Mouse (Mus musculus): Measurements from ENCODE around the gene Serpina3a. TPM values are rescaled to one million over a fixed set of nuclear protein-coding genes. Genes with fewer than 3 reads are reported as not detected.

The Serpina3a gene
- polyA plus RNA-seq, 1 experiment from 2014 or later = not detected

DNA sequence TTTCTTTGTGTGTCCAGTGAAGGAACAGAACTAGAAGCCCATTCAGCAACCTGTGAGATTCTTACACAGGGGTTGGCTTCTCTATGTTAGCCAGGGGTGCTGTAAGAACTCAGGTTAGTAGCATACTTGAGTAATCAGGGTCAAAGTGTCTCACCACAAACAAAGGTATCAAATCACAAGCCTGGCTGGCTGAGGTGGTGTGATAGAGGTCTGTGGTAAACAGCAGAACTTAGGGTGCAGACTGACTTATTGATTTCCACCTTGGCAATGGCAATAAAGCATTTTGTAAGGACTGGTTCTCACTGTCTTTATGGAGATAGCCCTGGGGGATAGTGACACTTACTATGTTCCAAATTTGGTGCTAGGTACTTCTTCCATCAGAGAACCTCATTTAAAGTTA, 6.7 kb upstream of the Serpina3a start:
- DNase-seq (ENCODE audit: low read depth, low spot score) = no peak
- ChIA-PET POLR2A (no interaction called here), CTCF (no interaction called here)
- TF ChIP-seq CTCF (IDR thresholded peaks at IDR 0.05) = no peak
- no peaks in the 10 kb centered on the region for H3K27me3 ChIP-seq
- in situ Hi-C loops (cut with MboI; ENCODE audit: low pct_unique_long_range_greater_than_20kb) = no loop called here
- no peak for ATAC-seq

DNA sequence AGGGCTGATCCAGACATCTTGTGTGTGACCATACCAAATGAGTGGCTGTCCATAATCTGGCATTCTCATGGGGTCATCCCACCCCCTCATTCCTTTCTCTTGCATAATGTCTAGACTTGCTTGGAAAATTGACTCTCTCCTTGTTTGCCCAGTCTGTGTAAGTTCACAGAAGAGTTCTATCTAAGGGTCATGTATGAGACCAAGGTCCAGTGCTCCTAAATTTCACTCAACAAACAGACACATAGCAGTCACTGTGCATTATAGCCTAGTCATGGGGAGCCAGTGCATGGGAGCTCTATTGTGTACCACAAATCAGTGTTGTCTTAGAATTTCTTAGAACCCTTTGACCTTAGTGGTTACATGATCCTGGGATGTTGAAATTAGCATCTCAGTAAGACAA, 5.6 kb upstream of the Serpina3a start:
- CTCF ChIA-PET = no interaction called here
- no peaks in the 10 kb centered on the region for H3K27me3 ChIP-seq
- DNase-seq (ENCODE audit: low read depth, low spot score) = no peak
- no peak for ATAC-seq
- POLR2A ChIA-PET = no interaction called here
- TF ChIP-seq CTCF (IDR thresholded peaks at IDR 0.05) = no peak
- in situ Hi-C loops (cut with MboI; ENCODE audit: low pct_unique_long_range_greater_than_20kb) = no loop called here

- no peak for ATAC-seq
- no peaks in the 10 kb centered on the region for H3K27me3 ChIP-seq
- ChIA-PET CTCF (interaction anchor here (1.4 kb wide), 1 partner anchor 10 kb away, joined by 4 read pairs; no protein-coding TSS in a partner anchor), POLR2A (no interaction called here)
- in situ Hi-C loops (cut with MboI; ENCODE audit: low pct_unique_long_range_greater_than_20kb) = no loop called here
- TF ChIP-seq CTCF (IDR thresholded peaks at IDR 0.05) = no peak
- no peak for DNase-seq (ENCODE audit: low read depth, low spot score)
Measured at GRCm38 (mm10) chr12:104108507-104108906, 4.0 kb upstream of the Serpina3a start.

DNA sequence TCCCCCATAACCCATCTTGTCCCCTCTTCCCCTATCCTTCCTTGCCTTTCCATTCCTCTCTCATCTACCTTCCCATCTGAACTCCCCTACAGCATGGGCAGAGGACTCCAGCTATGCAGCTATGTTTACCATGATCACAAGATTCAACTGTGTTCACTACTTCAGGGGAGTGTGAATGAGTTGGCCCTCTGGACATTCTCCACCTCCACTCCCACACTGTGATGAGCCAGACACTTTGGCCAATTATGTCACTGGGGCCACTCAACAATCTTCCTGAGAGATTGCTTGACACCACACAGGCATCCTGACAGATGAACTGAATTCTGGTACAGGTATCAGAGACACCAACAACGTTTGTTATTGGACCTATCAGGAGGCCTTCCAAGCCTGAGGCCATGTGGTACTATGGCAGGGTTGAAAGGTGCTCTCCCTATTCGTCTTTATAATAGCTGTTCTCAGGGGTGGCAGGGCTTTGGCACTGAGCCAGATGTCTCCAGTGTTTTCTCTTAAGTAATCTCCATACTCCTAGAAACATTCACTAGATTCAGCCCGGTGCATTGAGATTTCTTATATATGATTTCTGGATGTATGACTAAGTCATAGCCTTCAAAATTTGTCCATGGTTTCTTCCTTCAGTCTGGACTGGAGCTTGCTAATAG, 2.5 kb downstream of the Serpina3a start:
- ChIA-PET CTCF (no interaction called here), POLR2A (no interaction called here)
- H3K27me3 ChIP-seq = no peaks in the 10 kb centered on the region
- DNase-seq (ENCODE audit: low read depth, low spot score) = no peak
- in situ Hi-C loops (cut with MboI; ENCODE audit: low pct_unique_long_range_greater_than_20kb) = no loop called here
- no peak for TF ChIP-seq CTCF (IDR thresholded peaks at IDR 0.05)
- ATAC-seq = no peak

DNA sequence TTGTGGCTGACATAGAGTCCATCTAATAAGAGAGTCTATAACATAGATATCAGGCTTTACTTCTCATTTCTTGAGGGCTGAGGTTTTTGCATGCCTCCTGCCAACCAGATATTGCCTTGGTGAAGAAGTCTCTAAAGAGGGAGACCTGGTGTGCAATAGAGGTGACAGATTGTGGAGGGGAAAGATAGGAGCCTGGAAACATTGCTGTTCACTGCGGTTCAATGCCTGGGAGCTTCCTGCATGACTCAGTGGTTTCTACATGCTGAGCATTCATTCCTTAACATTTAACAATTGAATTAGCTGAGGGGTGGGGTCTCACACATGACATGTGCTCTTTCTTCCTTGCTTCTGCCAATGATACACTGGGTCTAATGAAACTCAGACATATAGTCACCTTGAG, 10.6 kb downstream of the Serpina3a start:
- in situ Hi-C loops (cut with MboI; ENCODE audit: low pct_unique_long_range_greater_than_20kb) = no loop called here

GRCm38 (mm10) chr12:104123996-104124395, 11.5 kb downstream of the Serpina3a start:
- in situ Hi-C loops (cut with MboI; ENCODE audit: low pct_unique_long_range_greater_than_20kb) = no loop called here
- H3K27me3 ChIP-seq = no peaks in the 10 kb centered on the region
- CTCF ChIA-PET = interaction anchor here (0.7 kb wide), 1 partner anchor 13 kb away, joined by 3 read pairs; no protein-coding TSS in a partner anchor
- DNase-seq (ENCODE audit: low read depth, low spot score) (no peak), ATAC-seq (peak; percentile 51)
- no peak for TF ChIP-seq CTCF (IDR thresholded peaks at IDR 0.05)
- POLR2A ChIA-PET = no interaction called here

More for the DNA sequence above, 10.6 kb downstream of the Serpina3a start:
- no peak for TF ChIP-seq CTCF (IDR thresholded peaks at IDR 0.05)
- ChIA-PET POLR2A (no interaction called here), CTCF (no interaction called here)
- H3K27me3 ChIP-seq = no peaks in the 10 kb centered on the region
- ATAC-seq (no peak), DNase-seq (ENCODE audit: low read depth, low spot score) (no peak)

DNA sequence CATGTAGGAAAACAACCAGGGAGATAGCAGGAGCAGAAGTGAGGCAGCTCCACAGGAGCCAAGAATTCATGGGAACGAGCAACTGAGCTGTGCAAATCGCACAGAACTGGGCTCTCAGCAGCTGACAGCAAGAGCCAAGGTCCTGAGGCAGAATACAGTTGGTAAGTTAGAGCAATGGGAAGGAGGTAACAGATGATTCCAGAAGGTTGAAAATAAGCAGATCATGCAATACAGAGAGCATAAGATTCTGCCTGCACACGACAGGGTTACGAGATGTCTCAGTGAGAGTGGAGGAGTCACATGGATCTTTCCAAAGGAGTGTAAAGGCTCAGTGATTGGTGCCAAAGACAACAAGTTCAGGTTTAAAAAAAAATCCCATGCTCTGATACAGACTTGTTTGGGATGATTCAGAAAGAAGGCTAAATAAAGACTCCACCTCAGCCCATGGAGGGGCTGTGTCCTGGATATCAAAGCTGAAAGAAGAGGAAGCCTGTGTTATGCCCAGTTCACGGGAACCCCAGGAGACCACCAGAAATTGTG, 12.6 kb downstream of the Serpina3a start:
- in situ Hi-C loops (cut with MboI; ENCODE audit: low pct_unique_long_range_greater_than_20kb) = loop anchor here (5.0 kb wide), 1 partner anchor 57 kb away; no protein-coding TSS in a partner anchor
- ChIA-PET POLR2A (no interaction called here), CTCF (no interaction called here)
- no peaks in the 10 kb centered on the region for H3K27me3 ChIP-seq
- peak; percentile 29 for ATAC-seq
- no peak for DNase-seq (ENCODE audit: low read depth, low spot score)
- TF ChIP-seq CTCF (IDR thresholded peaks at IDR 0.05) = no peak

- no peak for TF ChIP-seq CTCF (IDR thresholded peaks at IDR 0.05)
- DNase-seq (ENCODE audit: low read depth, low spot score) (no peak), ATAC-seq (no peak)
- in situ Hi-C loops (cut with MboI; ENCODE audit: low pct_unique_long_range_greater_than_20kb) = loop anchor here (5.0 kb wide), 1 partner anchor 55 kb away; no protein-coding TSS in a partner anchor
- POLR2A ChIA-PET = no interaction called here
- H3K27me3 ChIP-seq = no peaks in the 10 kb centered on the region
- CTCF ChIA-PET = no interaction called here
Measured at GRCm38 (mm10) chr12:104127696-104128095, 15.2 kb downstream of the Serpina3a start, which contains the start of gene Serpina3b. Serpina3b (plus strand) TSS chr12:104127996.

GRCm38 (mm10) chr12:104131041-104131440, 18.5 kb downstream of the Serpina3a start:
- CTCF ChIA-PET = no interaction called here
- H3K27me3 ChIP-seq = no peaks in the 10 kb centered on the region
- POLR2A ChIA-PET = interaction anchor here (0.6 kb wide), 1 partner anchor 10 kb away, joined by 3 read pairs; no protein-coding TSS in a partner anchor
- in situ Hi-C loops (cut with MboI; ENCODE audit: low pct_unique_long_range_greater_than_20kb) = no loop called here
- ATAC-seq = peak; percentile 45
- no peak for DNase-seq (ENCODE audit: low read depth, low spot score)
- no peak for TF ChIP-seq CTCF (IDR thresholded peaks at IDR 0.05)

GRCm38 (mm10) chr12:104138216-104138615, 25.7 kb downstream of the Serpina3a start:
- no peak for TF ChIP-seq CTCF (IDR thresholded peaks at IDR 0.05)
- in situ Hi-C loops (cut with MboI; ENCODE audit: low pct_unique_long_range_greater_than_20kb) = no loop called here
- no peak for DNase-seq (ENCODE audit: low read depth, low spot score)
- ChIA-PET CTCF (interaction anchor here (1.9 kb wide), 1 partner anchor 9 kb away, joined by 5 read pairs; no protein-coding TSS in a partner anchor), POLR2A (no interaction called here)
- no peak for ATAC-seq
- no peaks in the 10 kb centered on the region for H3K27me3 ChIP-seq

- H3K27me3 ChIP-seq = no peaks in the 10 kb centered on the region
- POLR2A ChIA-PET = interaction anchor here (0.7 kb wide), 1 partner anchor 10 kb away, joined by 3 read pairs; no protein-coding TSS in a partner anchor
- DNase-seq (ENCODE audit: low read depth, low spot score) (no peak), ATAC-seq (no peak)
- TF ChIP-seq CTCF (IDR thresholded peaks at IDR 0.05) = no peak
- CTCF ChIA-PET = no interaction called here
- in situ Hi-C loops (cut with MboI; ENCODE audit: low pct_unique_long_range_greater_than_20kb) = no loop called here
Measured at GRCm38 (mm10) chr12:104140543-104141103, 28.1 kb downstream of the Serpina3a start.

All from Patski (cell line).